Mouse (Mus musculus) brain, embryonic 18.5 days (tissue): ENCODE measurements around the gene Ncmap.
"Not testable (repeated sequence)": the region's sequence is repeated elsewhere in the genome, so short reads cannot be mapped to it uniquely, and the experiment has no call there.

ENCODE experiments used
- DNase-seq: peaks from one replicate; pipeline ENCODE4 v3.0.0-alpha.2; 2012; ENCODE audit warnings: low read depth, low spot score

The Ncmap gene

DNA sequence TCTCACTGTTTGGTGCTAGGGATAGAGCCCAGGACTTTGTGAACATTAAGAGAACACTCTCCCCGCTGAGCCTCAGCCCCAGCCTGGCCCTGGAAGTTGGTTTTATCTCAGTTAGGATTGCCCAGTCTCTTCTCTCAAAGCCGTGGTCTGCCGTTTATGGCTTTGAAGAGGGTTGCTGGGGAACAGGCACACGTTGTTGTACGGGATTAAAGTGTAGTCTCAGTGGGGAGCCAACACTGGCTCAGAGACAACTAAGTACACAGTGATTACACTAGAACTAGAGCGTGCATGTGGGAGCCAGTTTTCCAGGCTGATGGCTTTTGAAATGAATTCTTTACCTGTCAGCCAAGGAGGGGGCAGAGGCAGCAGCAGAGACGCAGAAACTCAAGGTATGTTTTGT lies 3.9 kb upstream of the Ncmap start:
- DNase-seq, result peak; percentile 6

DNA sequence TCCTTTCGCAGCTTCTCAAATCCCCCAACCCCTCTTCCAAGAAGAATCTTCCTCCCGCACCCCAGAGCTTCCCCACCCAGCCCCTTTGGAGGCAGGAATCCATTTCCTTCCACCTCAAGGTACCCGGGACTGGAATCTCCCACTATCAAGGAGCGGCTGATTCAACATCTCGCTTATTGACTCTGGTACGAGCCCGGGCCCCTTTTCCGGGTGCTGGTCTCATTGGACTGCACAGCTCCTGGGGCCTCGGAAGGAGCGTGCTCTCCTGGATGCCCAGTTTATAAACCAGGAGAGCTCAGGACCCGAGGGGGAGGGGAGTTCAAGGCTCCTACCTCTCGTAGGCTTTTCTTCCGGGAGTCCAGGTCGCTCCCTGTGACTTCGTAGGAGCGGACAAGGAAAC lies 476 bp downstream of the Ncmap start:
- no peak for DNase-seq

DNA sequence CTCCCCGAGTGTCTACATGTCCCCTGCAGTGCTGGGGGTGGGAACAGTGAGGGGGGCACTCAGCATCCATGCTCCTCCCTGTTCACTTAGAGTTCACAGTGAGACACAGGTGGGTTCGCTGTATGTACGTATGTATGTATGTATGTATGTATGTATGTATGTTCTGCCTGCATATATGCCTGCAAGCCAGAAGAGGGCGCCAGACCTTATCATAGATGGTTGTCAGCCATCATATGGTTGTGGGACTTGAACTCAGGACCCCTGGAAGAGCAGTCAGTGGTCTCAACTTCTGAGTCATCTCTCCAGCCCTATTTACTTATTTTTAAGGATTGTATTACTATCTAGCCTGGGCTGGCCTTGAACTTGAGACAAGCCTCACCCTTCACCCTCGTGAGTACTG lies 1.7 kb downstream of the Ncmap start:
- no peak for DNase-seq

DNA sequence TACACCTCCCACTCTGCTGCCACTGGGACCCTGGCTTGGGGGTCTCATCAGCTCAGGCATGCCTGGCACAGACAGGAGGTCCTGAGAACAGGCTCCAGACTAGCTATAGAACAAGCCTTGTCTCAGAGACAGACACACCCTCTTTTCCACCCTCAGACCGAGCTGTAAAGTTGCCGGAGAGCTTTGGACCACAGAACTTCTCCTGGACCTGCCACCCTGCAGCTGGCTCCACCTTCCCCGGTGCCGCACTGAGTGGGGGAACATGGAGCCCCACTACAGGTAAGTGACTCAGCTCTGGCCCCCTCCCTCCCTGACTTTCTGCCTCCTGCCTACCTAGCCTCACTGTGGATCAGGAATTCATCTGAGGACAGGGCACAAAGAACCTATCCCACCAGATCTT lies 2.7 kb downstream of the Ncmap start:
- no peak for DNase-seq

DNA sequence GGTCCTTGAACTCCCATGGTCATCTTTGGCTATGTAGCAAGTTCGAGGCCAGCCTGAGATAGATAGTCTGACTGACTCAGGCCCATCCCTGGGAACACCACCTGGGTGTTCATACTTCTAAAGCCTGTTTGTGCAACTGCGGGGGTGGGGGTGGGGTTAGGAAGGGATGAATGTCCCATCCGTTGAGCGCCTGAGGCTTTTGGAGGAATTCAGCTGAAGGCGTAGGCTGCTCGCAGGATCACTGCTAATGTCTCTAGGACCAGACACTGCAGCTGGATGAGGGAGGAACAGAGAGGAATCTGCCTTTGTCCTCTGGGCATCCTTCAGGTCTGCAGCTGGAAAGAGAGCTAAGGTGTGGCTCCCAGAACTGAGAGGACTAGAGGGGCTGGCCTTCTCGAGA lies 3.4 kb downstream of the Ncmap start:
- DNase-seq, result no peak

DNA sequence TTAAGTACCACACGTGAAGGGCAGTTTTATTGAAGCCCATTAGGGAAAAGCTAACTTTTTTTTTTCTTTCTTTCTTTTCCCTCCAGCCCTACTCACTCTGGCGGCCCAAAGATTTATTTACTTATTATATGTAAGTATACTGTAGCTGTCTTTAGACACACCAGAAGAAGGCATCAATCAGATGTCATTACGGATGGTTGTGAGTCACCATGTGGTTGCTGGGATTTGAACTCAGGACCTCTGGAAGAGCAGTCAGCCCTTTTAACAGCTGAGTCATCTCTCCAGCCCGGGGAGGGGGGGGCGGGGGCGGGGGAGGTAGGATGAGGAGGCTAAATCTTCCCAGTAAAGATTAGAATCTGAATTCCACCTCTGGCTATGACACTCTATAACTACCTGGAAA lies 4.6 kb downstream of the Ncmap start:
- DNase-seq, result no peak

DNA sequence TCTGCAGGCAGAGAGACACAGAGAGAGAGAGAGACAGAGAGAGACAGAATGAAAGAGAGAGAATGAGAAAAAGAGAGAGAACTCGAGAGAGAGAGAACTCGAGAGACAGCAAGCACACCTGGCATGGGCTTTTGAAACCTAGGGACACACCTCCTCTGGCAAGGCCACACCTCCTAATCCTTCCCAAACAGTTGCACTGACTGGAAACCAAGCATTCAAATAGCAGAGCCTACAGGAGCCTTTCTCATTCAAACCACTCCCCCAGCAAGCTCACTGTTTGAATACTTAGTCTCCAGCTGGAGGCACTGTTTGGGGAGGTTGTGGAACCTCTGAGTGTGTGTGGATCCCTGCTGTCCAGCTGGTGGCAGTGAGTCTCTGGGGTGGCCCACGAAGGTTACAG lies 5.2 kb downstream of the Ncmap start:
- DNase-seq, result no peak

DNA sequence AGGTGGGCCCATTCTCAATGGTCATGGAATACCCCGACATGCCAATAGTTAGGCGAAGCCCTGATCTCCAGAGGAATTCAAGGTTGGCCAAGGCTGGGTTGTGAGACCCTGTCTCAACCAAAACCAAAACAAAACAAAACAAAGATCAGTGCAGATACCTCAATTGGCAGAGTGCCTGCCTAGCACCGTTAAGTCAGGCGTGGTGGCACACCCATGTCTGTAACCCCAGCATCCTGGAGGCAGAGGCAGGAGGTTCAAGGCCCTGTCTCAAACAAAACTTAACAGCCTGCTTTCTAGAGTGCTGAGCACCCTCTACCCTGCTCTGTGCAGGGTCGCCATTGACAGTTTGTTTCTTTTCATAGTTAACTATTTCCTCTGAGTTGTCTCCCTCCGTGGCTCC lies 7.0 kb downstream of the Ncmap start:
- no peak for DNase-seq

DNA sequence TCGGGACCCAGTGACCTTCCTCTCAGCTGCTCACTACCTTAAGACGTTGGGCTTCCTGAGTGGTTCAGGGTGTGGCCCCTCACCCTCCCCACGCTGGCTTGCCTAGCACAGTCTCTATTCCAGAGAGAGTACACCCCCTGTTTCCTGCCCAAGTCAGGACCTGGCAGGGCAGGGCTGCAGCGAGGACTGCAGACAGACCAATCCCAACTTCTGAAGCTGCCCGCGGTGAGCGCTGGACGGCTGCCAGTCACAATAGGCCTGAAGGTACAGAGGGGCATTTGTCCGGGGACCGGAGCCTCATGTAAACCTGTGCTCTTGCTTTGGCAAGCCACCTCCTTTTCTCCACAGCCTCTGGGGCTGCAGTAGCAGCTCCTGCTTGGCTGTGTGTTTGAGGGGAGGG lies 12.4 kb downstream of the Ncmap start:
- no peak for DNase-seq

DNA sequence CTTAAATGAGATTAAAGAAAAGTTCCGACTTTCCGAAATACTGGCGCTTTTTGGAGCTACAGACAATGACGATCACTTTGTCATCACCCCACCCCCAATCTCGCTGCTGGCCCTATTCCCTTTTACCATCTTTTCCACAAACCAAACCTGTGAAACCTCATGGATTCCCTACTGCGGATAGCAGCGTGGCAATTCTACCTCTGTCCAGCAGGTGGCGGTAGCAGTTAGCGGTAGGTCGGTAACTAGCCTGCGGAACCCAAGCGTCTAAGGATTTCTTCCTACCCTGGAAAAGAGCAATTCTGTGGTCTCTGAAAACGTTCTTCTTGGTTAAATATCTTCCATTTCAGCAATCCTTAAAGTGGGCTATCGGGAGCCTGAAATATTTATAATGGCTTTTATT lies 15.7 kb downstream of the Ncmap start:
- peak; percentile 34 for DNase-seq

DNA sequence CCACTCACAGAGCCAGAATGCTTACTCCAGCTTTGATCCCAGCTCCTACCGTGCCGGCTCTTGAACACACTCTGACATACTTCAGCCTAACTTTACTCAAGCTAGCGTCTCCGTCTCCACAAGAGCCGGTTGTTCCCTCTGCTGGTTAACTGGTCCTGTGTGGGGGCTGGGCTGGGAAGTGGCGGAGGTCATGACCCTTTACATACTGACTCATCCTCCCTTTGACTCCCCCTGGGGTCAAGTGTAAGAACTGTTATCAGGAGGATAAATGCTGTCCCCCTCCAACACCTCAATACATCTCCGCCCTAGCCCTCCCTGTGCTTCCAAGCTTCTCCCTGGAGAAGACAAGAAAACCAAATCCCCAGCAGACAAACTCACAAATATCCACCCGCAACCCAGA lies 16.7 kb downstream of the Ncmap start:
- no peak for DNase-seq

DNA sequence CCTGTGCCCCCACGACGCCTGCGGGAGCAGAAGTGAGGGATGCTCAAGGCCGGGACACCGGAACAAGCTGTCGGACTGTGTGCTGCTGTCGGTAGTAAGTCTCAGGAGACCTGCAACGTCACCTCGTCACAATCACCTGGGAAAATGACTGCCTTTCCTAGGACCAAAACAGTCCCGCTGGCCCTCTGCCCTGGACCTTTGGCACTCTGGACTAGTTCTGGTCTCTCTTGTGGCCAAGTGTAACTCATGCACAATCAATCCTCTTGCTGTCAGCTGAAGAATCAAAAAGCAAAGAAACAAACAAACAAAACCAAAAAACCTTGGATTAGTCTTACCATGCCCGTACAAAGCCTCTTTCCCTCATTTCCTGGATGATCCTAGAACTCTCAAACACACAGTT lies 20.8 kb downstream of the Ncmap start:
- no peak for DNase-seq

DNA sequence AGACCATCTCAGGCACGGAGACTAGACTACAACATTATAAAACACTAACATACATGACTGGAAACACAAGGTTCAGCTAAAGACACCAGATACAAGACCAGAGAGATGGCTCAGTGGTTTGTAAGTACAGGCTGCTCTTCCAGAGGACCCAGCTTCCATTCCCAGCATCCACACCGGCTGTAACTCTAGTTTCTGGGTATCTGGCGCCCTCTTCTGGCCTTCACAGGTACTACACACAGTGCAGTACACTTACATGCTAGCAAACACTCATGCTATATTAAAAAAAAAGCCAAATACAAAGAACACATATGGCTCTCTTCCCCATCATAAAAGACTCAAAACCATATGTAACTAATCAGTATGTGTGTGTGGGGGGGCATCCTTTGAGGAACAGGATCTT lies 22.6 kb downstream of the Ncmap start:
- no peak for DNase-seq

DNA sequence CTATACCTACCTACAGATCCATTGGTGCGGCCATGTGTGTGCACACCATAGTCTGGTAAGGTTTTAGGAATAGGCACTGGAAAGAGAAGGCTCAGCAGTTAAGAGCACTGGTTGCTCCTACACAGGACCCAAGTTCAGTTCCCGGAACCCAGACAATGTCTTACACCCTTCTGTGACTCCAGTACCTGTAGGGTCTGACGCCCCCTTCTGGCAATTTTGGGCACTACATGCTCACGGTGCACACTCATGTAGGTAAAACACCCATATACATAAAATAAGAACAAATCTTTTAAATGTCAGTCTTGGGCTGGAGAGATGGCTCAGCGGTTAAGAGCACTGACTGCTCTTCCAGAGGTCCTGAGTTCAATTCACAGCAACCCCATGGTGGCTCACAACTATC lies 24.7 kb downstream of the Ncmap start:
- no peak for DNase-seq

DNA sequence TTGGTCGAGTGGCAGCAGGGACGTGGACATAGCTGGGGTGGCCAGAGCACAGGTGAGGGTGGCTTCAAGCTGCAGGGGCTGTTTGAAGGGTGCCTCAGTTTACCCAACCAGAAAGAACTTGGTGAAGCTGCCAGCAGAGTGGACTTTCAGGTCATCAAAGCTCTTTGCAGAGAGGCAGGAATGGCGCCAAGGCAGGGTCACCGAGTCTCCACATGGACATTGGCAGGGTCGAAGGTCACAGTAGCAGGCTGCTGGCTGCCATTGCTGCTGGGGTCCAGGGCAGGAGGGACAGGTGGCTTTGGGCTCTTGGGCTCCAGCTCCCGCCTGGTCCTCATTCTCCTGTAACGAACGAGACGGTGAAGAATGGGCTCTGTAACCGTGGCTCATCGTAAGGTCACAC lies 27.7 kb downstream of the Ncmap start:
- no peak for DNase-seq

DNA sequence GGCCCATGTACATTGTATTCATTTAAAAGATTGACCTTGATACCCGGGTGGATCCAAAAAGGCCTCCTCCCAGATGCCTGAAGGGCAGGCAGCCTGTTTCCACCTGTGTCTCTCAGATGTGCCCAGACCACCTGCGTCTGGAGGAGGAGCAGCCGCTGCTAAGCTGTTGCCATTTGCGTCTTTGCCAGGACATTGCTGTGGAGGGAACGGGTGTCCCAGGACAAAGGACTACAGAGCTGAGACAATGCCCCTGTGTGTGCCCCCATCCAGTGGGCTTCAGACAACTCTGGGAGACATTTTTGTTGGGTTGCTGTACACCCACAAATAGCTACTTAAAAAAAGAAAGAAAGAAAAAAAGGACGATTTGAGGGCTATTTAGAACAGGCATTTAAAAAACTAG lies 35.2 kb downstream of the Ncmap start:
- no peak for DNase-seq

DNA sequence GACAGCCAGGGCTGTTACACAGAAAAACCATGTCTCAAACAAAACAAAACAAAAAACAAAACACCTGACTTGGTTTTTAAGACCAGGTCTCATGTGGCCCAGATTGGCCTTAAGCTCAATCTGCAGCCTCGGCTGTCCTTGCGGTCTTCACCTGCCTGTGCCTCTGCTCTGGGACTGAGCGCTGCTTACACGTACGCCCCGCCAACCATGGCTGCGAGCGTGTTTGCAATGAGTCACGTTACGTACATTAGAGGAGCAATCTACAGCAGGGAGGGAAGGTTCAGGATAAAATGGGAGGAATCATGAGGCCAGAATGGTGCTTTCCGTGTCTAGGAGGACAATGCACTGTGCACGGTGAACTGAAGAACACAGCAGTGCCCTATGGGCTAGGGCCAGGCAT lies 36.3 kb downstream of the Ncmap start:
- no peak for DNase-seq

DNA sequence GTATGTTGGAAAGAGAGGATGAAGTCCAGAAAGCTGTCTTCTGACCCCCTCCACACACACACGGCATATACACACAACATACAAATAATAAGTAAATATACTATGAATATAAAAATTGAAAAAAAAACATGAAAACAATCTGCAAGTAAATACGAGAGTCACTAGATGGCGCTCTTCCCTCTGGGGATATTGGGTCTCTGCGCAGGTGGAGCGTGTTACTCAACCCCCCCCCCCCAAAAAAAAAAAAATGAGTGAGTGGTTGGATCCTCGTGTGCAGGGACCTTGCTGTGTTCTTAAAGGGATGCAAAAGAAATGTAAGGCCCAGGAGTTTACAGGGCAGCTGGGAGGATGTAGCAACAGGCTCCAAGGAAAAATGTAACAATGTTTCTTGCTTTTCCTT lies 39.3 kb downstream of the Ncmap start:
- DNase-seq, result no peak

DNA sequence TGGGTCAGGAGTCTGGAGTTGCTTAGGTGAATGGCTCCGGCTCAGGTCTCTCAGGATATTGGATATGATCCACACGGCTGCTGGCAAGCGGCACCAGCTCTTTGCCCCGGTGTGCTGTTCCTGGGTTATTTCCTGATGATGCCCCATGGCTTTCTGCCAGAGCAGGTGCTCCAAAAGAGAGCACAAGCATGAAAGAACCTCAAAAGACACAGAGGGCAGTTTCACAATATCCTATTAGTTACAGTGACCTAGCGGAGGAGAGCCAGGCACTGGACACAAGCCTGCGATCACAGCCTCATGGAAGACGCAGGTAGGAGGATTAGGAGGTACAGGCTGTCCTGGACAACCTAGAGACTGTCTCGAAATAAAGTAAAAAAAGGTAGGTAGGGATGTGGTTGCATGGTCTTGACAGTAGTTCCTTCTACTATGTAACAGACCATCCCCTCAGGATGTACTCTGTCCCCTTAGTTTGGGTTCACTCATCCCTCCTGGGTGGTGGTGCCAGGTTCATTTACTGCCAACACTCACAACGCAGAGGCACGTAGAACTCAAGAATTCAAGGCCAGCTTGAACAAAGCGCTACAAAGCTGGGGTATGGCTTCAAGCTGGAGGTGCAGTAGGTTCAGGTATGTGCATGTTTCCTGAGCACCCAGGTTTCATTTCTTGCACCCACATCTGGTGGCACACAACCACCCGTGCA lies 40.7 kb downstream of the Ncmap start:
- DNase-seq, result no peak

DNA sequence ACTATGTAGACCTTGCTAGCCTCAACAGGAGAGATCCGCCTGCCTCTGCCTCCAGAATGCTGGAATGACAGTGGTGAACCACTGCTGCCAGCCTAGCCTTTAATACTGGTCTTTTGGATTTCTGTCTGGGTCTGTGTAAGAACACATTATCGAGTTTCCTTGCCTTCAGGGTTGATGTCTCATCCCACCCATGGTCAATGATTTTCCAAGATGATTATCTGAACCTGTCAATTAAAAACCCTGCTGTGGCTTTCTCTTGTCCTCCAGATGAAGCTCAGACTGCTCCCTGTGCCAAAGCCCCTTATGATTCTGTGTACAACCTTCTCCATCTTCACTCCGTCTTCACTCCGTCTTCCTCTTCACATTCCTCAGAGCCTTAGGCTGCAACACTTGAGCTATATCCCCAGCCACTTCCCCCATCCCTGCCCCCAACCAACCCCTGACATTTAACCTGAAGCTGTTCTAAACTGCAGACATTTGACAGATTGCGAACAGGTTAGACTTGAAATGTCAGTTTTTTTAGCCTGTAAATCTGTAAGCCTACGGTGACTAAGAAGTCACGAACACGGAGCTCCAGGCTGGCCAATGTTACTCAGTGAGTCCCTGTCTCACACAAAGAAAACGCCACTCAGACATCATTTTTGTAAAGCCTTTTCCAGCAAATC lies 42.0 kb downstream of the Ncmap start:
- DNase-seq, result no peak

DNA sequence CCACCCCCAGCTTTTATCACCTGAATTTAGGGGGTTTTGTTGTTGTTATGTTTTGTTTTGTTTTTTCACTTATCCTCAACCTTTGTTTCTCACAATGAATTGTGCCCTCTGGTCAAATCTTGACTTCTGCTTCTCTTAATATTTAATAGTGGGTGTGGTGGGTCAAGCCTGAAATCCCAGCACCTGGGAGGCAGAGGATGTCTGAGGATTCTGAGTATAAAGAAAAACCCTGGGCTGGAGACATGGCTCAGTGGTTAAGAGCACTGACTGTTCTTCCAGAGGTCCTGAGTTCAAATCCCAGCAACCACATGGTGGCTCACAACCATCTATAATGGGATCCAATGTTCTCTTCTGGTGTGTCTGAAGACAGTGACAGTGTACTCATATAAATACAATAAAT lies 43.3 kb downstream of the Ncmap start:
- not testable (repeated sequence) for DNase-seq

DNA sequence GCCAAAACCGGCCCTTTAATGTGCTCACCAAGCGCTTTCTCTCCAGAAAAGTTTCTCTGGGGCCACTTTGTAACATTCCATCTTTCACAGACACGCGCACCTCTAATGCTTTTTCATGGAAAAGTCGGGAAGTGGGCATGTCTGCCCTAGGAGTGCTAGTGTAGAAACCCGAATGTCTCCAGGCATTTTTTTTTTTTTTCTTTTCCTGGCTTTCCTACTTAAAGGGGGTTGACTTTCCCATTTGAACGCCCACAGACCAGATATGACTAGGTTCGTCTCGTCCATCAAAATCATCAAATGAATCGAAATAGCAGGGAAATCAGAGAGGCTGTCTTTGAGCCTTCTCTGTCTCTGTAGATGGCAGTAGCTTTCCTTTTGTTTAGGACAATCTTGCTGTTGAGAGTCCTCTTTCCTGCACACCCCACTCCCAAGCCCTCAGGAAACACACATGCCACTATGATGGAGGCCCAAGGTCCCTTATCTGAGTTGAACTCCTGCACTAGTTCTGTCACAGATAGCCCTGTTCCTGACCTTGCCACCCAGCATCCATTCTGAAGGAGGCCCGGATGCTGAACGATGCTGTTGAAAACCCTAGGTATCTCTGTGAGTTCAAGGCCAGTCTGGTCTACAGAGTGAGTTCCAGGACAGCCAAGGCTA lies 44.1 kb downstream of the Ncmap start:
- DNase-seq, result no peak

DNA sequence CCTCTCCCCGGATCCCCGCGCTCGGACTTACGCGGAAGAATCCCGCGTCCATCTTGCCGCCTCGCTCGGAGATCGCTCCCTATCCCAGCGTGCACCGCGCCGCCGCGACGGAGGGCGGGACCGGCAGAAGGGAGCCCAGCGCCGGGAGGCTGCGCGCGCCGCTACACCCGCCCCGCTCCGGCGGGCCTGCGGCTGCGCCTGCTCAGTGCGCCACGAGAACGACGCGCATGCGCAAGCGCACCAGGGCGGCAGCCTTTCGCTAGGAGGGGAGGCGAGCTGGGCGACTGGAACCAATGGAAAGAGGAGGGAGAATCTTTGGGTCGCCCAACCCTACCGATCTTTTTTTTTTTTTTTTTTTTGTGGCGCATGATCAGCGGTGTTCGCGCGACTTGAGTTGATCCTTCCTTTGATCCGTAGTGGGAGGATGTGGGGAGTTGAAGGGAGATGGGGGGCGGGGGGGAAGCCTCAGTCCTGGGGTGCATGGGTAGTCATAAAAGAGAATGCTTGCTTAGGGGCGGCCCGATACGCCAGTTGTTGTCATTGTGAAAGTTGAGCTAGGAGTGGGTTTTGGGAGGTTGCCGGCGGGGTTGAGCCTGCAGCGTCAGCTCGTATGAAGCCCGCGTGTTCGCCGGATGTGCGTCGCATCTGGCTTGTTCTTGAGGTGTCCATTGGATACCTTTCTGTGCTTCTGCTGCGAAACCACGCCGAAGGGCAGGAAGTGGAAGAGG lies 44.8 kb downstream of the Ncmap start, which contains the start of gene Srrm1:
Srrm1 (minus strand) TSS at position 256 of the 728 bp plus-strand sequence.
- peak; percentile 98 for DNase-seq
